7 mouse cellular contexts compared by ENCODE assay signal in the genomic region with DNA sequence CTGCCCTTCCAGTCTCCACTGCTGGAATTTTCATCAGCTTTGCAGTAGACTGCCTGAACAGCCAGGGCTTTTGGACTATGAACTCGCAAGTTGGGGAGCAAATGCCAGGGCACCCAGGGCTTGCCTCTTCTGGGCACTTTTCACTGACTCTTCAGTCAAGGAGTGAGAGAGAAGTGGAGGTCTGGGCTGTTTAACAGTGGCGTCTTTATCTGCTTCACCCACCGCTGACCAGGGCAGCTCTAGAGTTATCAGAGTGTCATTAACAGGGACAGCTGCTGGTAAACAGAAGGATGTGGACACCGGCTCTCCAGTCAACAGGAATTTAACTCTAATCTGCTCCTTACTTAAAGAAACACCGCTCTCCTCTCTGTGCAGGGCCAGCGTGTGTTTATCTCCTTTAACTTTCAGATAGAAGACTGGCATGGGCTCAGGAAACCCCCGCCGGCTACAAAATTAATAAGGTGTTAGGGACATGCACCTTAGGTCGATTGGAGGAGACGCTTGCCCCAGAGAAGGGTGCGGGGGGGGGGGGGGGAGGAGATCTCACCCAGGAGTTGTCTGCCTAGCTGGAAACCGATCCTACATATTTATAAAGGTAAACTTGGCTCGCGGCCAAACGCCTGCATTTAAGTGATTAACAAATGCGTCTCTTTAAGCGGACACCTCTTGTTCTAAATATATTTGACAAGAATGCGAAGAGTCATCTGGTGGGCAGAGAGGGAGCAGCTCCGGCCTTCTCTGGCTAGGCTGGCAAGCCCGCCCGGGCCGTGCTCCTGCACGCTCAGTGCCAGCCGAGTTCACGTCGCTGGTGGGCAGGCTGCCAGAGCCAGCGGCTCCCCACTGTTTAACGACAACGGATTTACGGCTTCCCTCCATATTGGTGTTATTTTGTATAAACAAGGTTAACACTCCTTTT.
DNase-seq lines count a peak whose midpoint lies in the region; ATAC-seq lines count a peak whose summit lies in the region.

No protein-coding gene starts in this region.

- peak overlapping the region; percentile 43 for H3K4me3 ChIP-seq in brown adipose tissue, adult 24 weeks (ENCODE audit: insufficient read depth, low read depth, low read length)
- H3K4me3 ChIP-seq in embryonic facial prominence, embryonic 13.5 days = peak overlapping the region; percentile 29
- H3K4me3 ChIP-seq in heart, embryonic 15.5 days = peak overlapping the region; percentile 35

- H3K9me3 ChIP-seq in embryonic facial prominence, embryonic 13.5 days = no peaks in the 10 kb centered on the region
- no peaks in the 10 kb centered on the region for H3K9me3 ChIP-seq in heart, embryonic 15.5 days (replicated peaks)

- peak overlapping the region; percentile 61 for H3K4me2 ChIP-seq in embryonic facial prominence, embryonic 13.5 days
- peak overlapping the region; percentile 67 for H3K4me2 ChIP-seq in heart, embryonic 15.5 days

- peaks cover 12% of the 10 kb centered on the region for H3K4me1 ChIP-seq in brown adipose tissue, adult 24 weeks (ENCODE audit: control insufficient read depth, insufficient read depth, insufficient read length, low read length)
- peaks cover 22% of the 10 kb centered on the region for H3K4me1 ChIP-seq in embryonic facial prominence, embryonic 13.5 days
- H3K4me1 ChIP-seq in heart, embryonic 15.5 days (replicated peaks) = peaks cover 31% of the 10 kb centered on the region

- peak; percentile 84 for DNase-seq in kidney, postnatal 10 days
- DNase-seq in lung, postnatal 25 days (ENCODE audit: low spot score) = peak; percentile 10
- peak; percentile 48 for DNase-seq in skeletal muscle tissue, adult 2 months (ENCODE audit: low read depth, low spot score)
- DNase-seq in left cerebral cortex, postnatal 25 days (ENCODE audit: low spot score in 2 of 2) = no peak

- intact Hi-C loops in left cerebral cortex, postnatal 25 days (cut with DNase I) = no loop called here

- H3K27ac ChIP-seq in brown adipose tissue, adult 24 weeks (replicated peaks; ENCODE audit: low read depth, low read length) = no peak overlapping the region
- H3K27ac ChIP-seq in embryonic facial prominence, embryonic 13.5 days = peak overlapping the region; percentile 34; the same call in 1 of the 2 replicates
- peak overlapping the region; percentile 75 for H3K27ac ChIP-seq in heart, embryonic 15.5 days

- H3K9ac ChIP-seq in embryonic facial prominence, embryonic 13.5 days = peak overlapping the region; percentile 32; the same call in 1 of the 2 replicates
- peak overlapping the region; percentile 31; the same call in 1 of the 2 replicates for H3K9ac ChIP-seq in heart, embryonic 15.5 days

- ATAC-seq in embryonic facial prominence, embryonic 13.5 days (ENCODE audit: insufficient number of reproducible peaks, insufficient read depth, low FRiP score, low TSS enrichment, low read depth) = peak; percentile 81
- peak; percentile 72 for ATAC-seq in heart, embryonic 15.5 days (replicated peaks; ENCODE audit: insufficient number of reproducible peaks, insufficient read depth, low FRiP score, low read depth)

- H3K27me3 ChIP-seq in embryonic facial prominence, embryonic 13.5 days = peaks cover 49% of the 10 kb centered on the region
- peaks cover 7% of the 10 kb centered on the region for H3K27me3 ChIP-seq in heart, embryonic 15.5 days

- no peaks in the 10 kb centered on the region for H3K36me3 ChIP-seq in embryonic facial prominence, embryonic 13.5 days
- no peaks in the 10 kb centered on the region for H3K36me3 ChIP-seq in heart, embryonic 15.5 days

- 2% methylated on average over 30 of the region's 30 CpGs for WGBS in embryonic facial prominence, embryonic 13.5 days
- WGBS in heart, embryonic 15.5 days = under 1% methylated on average over 30 of the region's 30 CpGs

Comparison
In these comparisons a context has a peak if more than half of its experiments do, and no peak if none do; other contexts are left out.
1. DNase-seq: peak in kidney, postnatal 10 days (single experiment), lung, postnatal 25 days (single experiment) and skeletal muscle tissue, adult 2 months (single experiment); none in left cerebral cortex, postnatal 25 days (0 of 2).
2. Peak in every context shown above with its lines, with median percentiles within 50 percentile points of each other: H3K4me3 ChIP-seq.